Mouse (Mus musculus) urinary bladder, postnatal 14 days (tissue): ENCODE data around the gene 1810013L24Rik.

Experiments
- DNase-seq: peaks from one replicate; pipeline ENCODE4 v3.0.0; 2021; ENCODE audit warnings: low spot score

The 1810013L24Rik gene

GRCm38 (mm10) chr16:8829564-8830359 lies at the start of gene 1810013L24Rik:
TSS of gene 1810013L24Rik (plus strand) at chr16:8830100.
- DNase-seq, result peak; percentile 98

- DNase-seq, result no peak
Measured at GRCm38 (mm10) chr16:8780187-8780586, 49.7 kb upstream of the 1810013L24Rik start.

GRCm38 (mm10) chr16:8781191-8781590 lies 48.7 kb upstream of the 1810013L24Rik start:
- DNase-seq, result no peak

- no peak for DNase-seq
Measured at GRCm38 (mm10) chr16:8781660-8782059, 48.2 kb upstream of the 1810013L24Rik start.

GRCm38 (mm10) chr16:8783198-8783913 lies 46.5 kb upstream of the 1810013L24Rik start:
- no peak for DNase-seq

- DNase-seq, result peak; percentile 64
Measured at GRCm38 (mm10) chr16:8784753-8785152, 45.1 kb upstream of the 1810013L24Rik start.

- no peak for DNase-seq
Measured at GRCm38 (mm10) chr16:8790886-8791285, 39.0 kb upstream of the 1810013L24Rik start.

GRCm38 (mm10) chr16:8791949-8792557 lies 37.8 kb upstream of the 1810013L24Rik start, which contains the start of gene Usp7:
TSS of gene Usp7 (minus strand) at chr16:8792308.
- DNase-seq, result no peak

GRCm38 (mm10) chr16:8794952-8795351 lies 34.9 kb upstream of the 1810013L24Rik start:
- DNase-seq, result no peak

GRCm38 (mm10) chr16:8795906-8796305 lies 34.0 kb upstream of the 1810013L24Rik start:
- no peak for DNase-seq

- peak; percentile 31 for DNase-seq
Measured at GRCm38 (mm10) chr16:8806703-8807102, 23.2 kb upstream of the 1810013L24Rik start.

- DNase-seq, result peak; percentile 17
Measured at GRCm38 (mm10) chr16:8810399-8811127, 19.3 kb upstream of the 1810013L24Rik start.

- no peak for DNase-seq
Measured at GRCm38 (mm10) chr16:8817872-8818271, 12.0 kb upstream of the 1810013L24Rik start.

- peak; percentile 28 for DNase-seq
Measured at GRCm38 (mm10) chr16:8821429-8821828, 8.5 kb upstream of the 1810013L24Rik start.

- no peak for DNase-seq
Measured at GRCm38 (mm10) chr16:8822586-8822985, 7.3 kb upstream of the 1810013L24Rik start.

GRCm38 (mm10) chr16:8823661-8824060 lies 6.2 kb upstream of the 1810013L24Rik start:
- DNase-seq, result no peak

GRCm38 (mm10) chr16:8827366-8827765 lies 2.5 kb upstream of the 1810013L24Rik start:
- no peak for DNase-seq

- no peak for DNase-seq
Measured at GRCm38 (mm10) chr16:8828636-8829563, 1.0 kb upstream of the 1810013L24Rik start.

GRCm38 (mm10) chr16:8830431-8831211 lies 721 bp downstream of the 1810013L24Rik start:
- peak; percentile 82 for DNase-seq

- no peak for DNase-seq
Measured at GRCm38 (mm10) chr16:8831241-8831640, 1.3 kb downstream of the 1810013L24Rik start.
